10 mouse cellular contexts compared by ENCODE assay signal in the genomic region with DNA sequence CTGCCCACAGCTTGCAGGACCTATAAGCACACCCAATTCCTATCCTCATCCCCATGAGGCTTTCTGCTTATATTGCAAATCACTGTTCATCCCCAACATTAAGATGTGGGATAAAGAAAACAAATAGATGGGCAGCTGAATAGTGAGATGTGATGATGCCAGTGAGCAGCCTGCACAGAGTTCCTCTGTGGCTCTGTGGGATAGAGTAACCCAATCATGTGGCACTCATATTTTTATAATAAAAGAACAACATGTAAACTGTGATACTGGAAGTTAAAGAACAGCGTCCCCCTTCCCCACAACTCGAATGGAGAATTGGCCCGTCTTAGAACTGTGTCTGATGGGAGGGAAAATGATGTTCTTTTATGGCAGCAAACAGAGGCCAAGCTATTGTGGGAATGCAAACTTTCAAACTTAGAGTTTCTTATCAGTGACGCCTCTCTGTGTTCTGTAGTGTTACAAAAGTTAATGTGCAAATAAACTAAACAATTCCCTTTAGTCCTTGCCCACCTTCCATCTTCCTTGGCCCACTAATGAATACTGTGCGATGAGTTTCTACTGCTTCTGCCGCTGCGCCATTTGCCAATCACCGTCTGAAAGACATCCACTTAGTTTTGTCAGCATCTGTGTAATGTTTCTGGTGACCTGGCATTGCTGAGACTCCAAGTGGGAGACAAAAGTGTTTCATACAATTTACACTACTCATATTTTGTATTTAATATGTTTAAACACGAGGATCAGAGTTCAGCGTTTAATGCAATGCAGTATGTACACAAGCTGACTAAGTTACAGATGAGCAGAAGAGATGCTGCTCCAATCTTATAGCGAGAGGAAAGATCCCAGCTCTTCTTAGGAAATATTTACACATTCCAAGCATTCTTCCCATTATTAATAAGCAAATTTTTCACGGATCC.
"Had no signal": no experiment of that assay in that cellular context is flagged by ENCODE, and none has a peak within 500 bp of the region (broad histone marks: within the 10 kb centered on the region; RNA-seq: fewer than 3 reads in every experiment).

No protein-coding gene starts in this region.

- H3K36me3 ChIP-seq: limb, embryonic 12.5 days; liver, embryonic 13.5 days; midbrain, embryonic 13.5 days had no signal

- H3K27me3 ChIP-seq: limb, embryonic 12.5 days; liver, embryonic 13.5 days; midbrain, embryonic 13.5 days had no signal

- H3K4me2 ChIP-seq: limb, embryonic 12.5 days; liver, embryonic 13.5 days; midbrain, embryonic 13.5 days had no signal

- H3K27ac ChIP-seq: limb, embryonic 12.5 days; liver, embryonic 13.5 days; midbrain, embryonic 13.5 days had no signal

- H3K9ac ChIP-seq: limb, embryonic 12.5 days; liver, embryonic 13.5 days; liver, postnatal 0 days; midbrain, embryonic 13.5 days had no signal

- H3K9me3 ChIP-seq: limb, embryonic 12.5 days; liver, embryonic 13.5 days; midbrain, embryonic 13.5 days had no signal

- ATAC-seq: liver, postnatal 0 days; midbrain, embryonic 13.5 days had no signal

- H3K4me3 ChIP-seq: limb, embryonic 12.5 days; liver, embryonic 13.5 days; midbrain, embryonic 13.5 days had no signal

- DNase-seq: kidney, adult 2 months; kidney, postnatal 25 days; liver; liver, embryonic 13.5 days; liver, postnatal 0 days; lung, postnatal 14 days; right cerebral cortex, postnatal 14 days; thymus, postnatal 14 days had no signal

- H3K4me1 ChIP-seq: limb, embryonic 12.5 days; liver, embryonic 13.5 days; midbrain, embryonic 13.5 days had no signal
